Mouse (Mus musculus) embryo, embryonic 10.5 days (tissue): Measurements from ENCODE around the gene Neurod2.

Source experiments
- DNase-seq: peaks from one replicate; pipeline ENCODE4 v3.0.0-alpha.2; 2015; ENCODE audit warnings: low spot score

The Neurod2 gene

GRCm38 (mm10) chr11:98329081-98329959, at the start of gene Neurod2:
Gene Neurod2 (minus strand): TSS chr11:98329648.
- DNase-seq: no peak

DNA sequence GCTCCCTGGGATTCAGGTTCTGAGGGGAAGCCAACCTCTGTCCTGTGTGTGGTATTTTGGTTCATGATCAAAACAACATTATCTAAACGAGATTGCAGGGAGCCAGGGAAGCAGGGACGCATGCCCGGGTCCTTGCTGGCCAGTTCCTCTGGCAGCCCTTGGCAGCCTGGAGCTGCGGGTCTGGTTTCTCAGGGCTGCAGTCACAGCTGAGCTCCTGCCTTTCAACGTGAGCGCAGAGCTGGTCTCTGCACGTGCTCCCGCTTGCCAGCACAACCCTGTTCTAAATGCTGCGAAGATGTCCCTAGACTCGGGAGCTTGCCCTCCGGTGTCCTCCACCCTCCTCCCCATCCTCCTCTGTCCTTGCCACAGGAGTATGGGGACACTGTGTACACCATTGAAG, 48.3 kb upstream of the Neurod2 start:
- no peak for DNase-seq

- no peak for DNase-seq
Measured at GRCm38 (mm10) chr11:98376756-98377155, 47.3 kb upstream of the Neurod2 start.

- no peak for DNase-seq
Measured at GRCm38 (mm10) chr11:98374266-98374665, 44.8 kb upstream of the Neurod2 start.

- no peak for DNase-seq
Measured at GRCm38 (mm10) chr11:98373244-98373643, 43.8 kb upstream of the Neurod2 start.

DNA sequence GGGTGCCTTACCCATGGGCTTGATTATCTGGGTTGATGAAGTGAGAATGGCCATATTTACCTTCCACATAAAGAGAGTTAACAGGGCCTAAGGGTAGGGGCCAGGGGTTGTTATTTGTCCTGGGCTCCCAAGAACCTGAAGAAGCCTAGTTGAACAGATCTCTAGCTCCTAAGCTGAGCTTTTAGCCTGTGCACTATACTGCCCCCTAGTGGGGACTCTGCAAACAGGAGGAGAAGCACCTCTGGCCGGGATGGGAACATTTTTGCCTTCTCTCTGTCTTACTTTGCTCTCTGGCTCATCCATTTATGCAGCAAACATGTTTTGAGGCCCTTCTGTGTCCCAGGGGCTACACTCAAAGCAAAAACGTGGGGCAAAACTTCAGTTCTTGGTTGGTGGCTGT, 43.0 kb upstream of the Neurod2 start:
- DNase-seq: peak; percentile 86

GRCm38 (mm10) chr11:98371556-98372240, 42.2 kb upstream of the Neurod2 start:
- peak; percentile 70 for DNase-seq

GRCm38 (mm10) chr11:98370588-98370987, 41.1 kb upstream of the Neurod2 start:
- DNase-seq: no peak

DNA sequence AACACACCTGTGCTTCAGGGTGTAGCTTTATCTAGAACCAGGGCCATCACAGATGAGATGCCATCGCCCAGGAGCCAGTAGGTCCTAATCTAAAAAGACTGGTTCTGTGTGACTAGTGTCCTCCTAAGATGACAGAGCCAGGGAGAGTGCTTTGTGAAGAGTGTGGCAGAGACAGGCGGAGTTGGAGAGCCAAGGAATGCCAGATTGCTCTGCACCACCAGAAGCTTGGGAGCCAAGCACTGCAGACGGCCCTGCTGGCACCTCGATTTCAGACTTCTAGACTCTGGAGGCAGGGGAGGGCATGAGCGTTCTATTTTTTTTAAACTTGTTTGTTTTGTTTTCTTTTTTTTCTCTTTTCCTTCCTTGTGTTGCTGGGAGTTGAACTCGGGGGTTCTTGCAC, 39.9 kb upstream of the Neurod2 start:
- DNase-seq: no peak

DNA sequence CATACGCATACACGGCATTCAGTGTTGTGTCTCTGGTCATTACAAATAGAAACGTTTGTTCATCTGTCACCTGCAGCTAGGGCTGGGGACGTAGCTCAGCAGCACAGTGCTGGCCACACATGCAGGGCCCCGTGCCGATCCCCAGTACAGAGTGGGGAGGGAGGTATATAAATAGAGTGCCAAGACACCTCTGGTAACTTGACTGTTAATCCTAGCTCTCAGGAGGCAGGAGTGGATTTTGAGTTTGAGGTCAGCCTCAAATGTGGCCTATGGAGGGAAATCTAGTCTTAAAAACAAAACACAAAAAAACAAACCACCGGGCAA, 38.4 kb upstream of the Neurod2 start:
- DNase-seq: no peak

DNA sequence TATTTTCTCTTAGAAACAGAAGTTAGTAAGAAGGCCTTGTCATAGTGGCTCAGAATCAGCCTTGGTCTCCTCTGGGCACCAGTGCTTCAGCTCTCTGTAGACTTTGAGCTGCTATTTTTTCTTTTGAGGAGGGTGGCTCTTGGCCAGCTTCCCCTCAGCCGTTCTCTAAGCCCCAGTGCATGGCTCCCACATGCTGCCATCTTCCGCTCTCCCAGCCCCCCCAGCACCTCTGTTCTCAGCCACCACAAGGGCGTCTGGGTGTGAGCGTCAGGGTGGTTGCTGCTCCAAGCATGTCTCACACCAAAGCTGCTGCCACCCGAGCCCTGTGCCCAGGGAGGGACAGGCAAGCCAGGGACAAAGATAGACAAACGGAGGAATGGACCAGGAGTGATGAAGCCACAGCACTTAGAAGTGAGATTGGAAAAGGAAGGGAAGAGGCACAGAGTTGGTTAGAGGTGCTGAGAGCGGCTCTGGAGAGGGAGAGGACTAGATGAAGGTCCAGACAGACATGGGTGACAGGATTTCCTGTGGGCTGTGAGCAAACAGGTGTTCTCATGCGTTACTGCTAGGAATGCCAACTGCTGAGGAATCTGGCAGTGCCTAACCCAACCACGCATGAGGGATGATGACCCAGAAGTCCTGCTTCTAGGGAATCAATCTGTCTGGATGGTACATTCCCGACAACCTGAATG, 37.9 kb upstream of the Neurod2 start:
- DNase-seq: no peak

GRCm38 (mm10) chr11:98366290-98366689, 36.8 kb upstream of the Neurod2 start:
- DNase-seq: no peak

DNA sequence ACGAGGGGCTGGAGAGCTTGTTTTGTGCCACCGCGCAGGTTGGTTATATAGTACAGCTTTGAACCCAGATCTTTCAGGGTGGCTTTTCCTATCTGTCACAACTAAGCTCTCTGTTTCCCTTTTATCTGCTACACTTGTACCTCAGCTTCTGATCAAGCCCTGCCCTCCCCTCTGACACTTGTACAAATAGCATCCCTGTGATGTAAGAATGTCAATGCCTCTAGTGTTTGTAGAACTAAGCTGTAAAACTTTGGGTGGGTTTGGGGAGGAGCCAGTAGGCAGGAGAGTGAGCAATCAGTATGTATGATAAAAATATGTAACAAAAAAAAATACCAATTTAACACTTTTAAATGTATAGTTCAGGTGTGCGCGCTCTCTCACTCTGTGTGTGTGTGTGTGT, 35.0 kb upstream of the Neurod2 start:
- no peak for DNase-seq

DNA sequence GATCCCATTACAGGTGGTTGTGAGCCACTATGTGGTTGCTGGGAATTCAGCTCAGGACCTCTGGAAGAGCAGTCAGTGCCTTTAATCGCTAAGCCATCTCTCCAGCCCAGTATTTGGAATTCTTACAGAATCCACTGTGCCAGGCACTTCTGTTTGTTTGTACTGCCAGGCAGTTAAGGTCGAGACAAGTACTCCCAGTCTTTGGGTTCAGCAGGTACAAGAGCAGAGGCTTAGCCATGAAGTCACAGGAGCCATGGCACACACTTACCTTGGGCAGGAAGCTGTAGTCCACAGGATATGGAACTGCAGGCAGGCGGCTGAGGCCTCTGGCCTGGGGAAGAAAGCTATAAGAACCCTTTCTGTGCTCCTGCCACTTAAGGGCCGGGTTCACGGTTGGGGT, 34.4 kb upstream of the Neurod2 start:
- DNase-seq: no peak

DNA sequence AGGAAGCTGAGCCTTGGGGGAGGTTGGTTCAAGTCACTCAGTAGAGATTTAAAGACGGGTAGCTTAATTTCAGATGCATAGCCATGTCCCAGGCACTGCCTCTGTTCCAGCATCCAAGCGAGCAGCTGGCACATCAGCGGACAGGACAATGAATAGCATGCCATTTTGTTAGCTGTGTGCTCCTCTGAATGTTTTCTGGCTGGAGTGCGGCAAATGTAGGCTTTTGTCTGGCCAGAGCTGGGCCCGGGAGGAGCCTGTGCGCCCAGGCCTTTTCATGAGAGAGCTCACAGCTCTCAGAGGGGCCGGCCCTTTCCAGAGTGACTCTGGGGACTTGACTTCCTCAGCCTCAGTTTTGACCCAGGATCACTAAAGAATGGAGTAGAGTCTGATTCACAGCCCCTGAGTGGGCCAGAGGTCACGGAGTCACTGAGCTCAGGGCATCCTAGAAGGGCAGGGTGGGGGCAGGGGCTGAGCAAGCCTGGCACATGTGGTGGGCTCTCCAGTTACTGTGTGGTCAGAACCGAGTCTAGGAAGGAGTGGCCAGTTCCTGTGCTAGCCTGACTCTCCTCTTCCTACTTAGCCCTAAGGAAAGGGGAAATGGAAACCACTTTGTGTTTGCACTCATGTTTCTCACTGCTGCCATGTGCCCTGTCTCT, 31.5 kb upstream of the Neurod2 start:
- DNase-seq: peak; percentile 57

DNA sequence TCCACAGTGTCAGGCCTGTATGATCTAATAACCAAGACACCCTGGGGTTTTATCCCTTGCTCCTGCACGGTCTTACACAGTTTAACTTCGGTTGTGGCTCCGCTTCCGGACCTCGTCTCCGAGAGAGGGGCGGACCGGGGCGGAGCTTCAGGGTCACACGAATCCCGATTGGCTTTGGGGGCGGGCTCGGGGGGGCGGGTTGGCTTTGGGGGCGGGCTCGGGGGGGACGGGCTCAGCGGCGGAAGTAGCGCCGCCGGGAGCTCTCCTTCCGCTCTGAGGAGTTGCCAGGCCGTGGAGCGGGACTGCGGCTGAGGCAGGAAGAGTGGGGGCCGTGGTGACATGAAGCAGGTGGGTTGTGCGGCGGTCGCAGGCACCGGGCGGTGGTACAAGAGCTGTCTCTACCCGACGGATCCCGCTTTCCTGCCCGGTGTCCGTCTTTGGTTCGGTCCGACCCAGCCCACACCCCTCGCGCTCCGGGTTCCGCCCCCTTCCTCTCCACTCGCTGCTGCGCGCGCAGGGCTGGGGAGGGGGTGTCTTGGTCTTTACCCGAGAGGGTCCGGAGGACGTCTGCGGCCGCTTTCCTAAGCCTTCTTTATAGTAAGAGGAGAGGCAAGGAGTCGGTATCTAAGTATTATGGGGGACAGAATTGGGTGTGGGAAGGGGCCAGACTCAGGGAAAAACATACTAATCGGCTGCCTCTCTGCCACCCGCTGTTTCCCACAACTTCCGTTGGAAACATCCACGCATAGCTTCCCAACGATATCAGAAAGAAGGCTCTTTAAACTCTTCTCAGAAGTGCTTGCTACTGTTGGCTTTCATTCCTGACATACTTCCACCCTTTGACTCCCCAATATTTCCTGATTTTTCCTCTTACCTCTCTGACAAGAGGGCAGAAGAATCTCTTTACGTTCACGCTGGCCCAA, 29.0 kb upstream of the Neurod2 start, which contains the start of gene Stard3:
Gene Stard3, plus strand, starts transcription at position 208 of the 923 bp plus-strand sequence.
- peak; percentile 95 for DNase-seq

GRCm38 (mm10) chr11:98357396-98358160, 28.1 kb upstream of the Neurod2 start:
- DNase-seq: no peak

DNA sequence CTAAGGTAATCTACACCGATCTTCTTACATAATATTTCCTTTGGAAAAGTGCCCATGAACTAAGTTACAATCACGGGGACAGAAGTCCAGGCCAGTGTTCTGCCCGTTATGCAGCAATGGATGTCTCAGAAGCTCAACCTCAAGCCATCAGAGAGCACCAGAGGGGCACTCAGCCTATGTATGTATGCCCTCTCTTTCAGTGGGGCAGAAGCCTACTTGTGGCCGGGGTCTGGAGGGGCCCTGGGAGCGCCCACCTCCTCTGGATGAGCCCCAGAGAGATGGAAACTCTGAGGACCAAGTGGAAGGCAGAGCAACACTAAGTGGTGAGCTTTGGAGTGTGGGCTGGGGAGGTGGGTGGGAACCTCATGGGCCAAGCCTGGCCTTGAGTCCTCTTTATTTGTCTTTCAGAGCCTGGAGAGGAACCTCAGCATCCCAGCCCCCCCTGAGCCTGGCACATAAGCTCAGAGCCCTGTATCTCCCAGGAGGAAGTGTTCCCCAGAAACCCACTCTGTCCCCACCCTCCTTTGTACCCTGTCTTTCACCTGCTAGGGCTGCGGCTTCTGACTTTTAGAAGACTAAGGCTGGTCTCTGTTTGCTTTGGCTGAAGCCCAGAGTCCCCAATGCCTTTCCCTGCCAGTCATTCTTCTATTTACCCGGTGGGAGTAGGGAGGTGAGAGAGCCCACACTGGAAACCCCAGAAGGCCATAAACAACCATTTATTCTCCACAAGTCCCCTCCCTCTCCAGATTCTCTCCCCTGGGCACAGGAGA, 27.4 kb upstream of the Neurod2 start:
- DNase-seq: no peak

GRCm38 (mm10) chr11:98355732-98356299, 26.4 kb upstream of the Neurod2 start:
- DNase-seq: peak; percentile 92
